Mouse (Mus musculus): ENCODE results near the gene Ms4a6d. TPM values are rescaled to one million over a fixed set of nuclear protein-coding genes. Genes with fewer than 3 reads are reported as not detected.

Ms4a6d gene
- polyA plus RNA-seq (2012; rRNA removed): 0.48 and 0.54 TPM in 2 replicates

DNA sequence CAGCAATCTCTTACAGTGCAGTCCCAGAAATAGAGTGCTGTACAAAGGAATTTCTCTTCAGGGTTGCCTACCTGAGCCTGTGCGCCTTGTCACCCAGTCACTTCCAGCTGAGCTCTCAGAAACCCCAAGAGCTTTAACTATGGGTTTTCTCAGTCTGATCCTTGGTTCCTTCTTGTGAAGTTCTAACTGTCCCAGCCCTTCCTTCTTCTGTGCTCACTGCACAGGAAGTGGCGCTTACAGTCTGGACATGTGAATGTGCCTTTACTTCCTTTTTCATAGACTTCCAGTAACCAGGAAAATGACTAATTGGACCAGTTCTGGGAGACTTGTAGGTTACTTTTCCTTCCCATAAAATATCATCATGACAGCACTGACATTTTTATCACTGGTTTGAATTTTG, at the start of gene Ms4a6d:
Gene Ms4a6d, minus strand, starts transcription at position 247 of the 400 bp plus-strand sequence.
- no peak for DNase-seq
- Histone ChIP-seq H3K27me3 (ENCODE audit: control insufficient read depth, insufficient read depth, low read length) (no peaks in the 10 kb centered on the region), H3K4me1 (ENCODE audit: control insufficient read depth, insufficient read depth, low read length) (no peaks in the 10 kb centered on the region), H3K27ac (ENCODE audit: insufficient read depth, low read length) (no peak within 1 kb of the TSS), H3K4me3 (replicated peaks; ENCODE audit: insufficient read depth, low read depth, low read length) (no peak within 1 kb of the TSS)
- 90% methylated on average over 2 of the region's 2 CpGs for WGBS
- TF ChIP-seq CTCF (IDR thresholded peaks at IDR 0.05; ENCODE audit: borderline replicate concordance, insufficient read depth, low read depth, low read length) (no peak), POLR2A (IDR thresholded peaks at IDR 0.05; ENCODE audit: borderline replicate concordance, insufficient read depth, low read length) (no peak)

DNA sequence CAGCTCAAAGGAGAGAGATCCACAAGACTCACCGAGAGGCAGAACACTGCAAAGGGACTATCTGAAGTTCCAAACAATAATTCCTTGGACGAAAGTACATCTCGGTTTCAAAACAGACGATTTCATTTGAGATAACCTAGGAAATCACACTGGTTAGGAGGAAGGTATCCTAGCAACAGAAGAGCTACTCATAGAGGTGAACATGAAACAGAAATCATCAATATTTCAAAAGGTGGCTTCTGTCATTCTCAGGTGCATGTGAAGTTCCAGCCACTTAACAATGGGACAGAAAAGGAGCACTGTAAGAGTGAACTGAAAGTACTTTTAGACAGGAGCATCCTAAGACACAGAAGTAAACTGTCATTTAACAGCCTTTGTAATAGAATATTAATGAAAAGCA, 44.9 kb upstream of the Ms4a6d start:
- Histone ChIP-seq H3K4me1 (ENCODE audit: control insufficient read depth, insufficient read depth, low read length) (no peaks in the 10 kb centered on the region), H3K4me3 (replicated peaks; ENCODE audit: insufficient read depth, low read depth, low read length) (no peak overlapping the region), H3K27ac (ENCODE audit: insufficient read depth, low read length) (no peak overlapping the region), H3K27me3 (ENCODE audit: control insufficient read depth, insufficient read depth, low read length) (no peaks in the 10 kb centered on the region)
- WGBS: 70% methylated on average over 4 of the region's 4 CpGs
- TF ChIP-seq POLR2A (IDR thresholded peaks at IDR 0.05; ENCODE audit: borderline replicate concordance, insufficient read depth, low read length) (no peak), CTCF (IDR thresholded peaks at IDR 0.05; ENCODE audit: borderline replicate concordance, insufficient read depth, low read depth, low read length) (no peak)
- DNase-seq: no peak

DNA sequence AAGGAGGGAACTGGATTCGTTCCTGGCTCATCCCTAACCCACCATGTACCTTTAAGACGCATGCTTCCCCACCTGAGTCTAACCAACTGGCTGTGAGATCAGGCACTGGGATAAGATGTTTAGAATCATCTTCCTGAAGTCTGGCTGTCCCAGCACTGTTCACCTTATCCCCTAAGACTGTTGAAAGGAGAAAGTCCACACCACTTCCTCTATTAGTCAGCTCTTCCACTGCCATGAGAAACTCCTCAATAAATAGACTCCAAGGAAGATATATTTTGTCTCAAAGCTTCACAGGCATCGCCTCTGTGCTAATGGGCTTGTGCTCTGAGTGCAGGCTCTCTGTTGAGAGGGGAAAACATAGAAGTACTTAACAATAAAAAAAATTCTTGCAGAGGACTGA, 41.5 kb upstream of the Ms4a6d start:
- Histone ChIP-seq H3K27me3 (ENCODE audit: control insufficient read depth, insufficient read depth, low read length) (no peaks in the 10 kb centered on the region), H3K4me1 (ENCODE audit: control insufficient read depth, insufficient read depth, low read length) (no peaks in the 10 kb centered on the region), H3K27ac (ENCODE audit: insufficient read depth, low read length) (no peak overlapping the region), H3K4me3 (replicated peaks; ENCODE audit: insufficient read depth, low read depth, low read length) (no peak overlapping the region)
- no peak for TF ChIP-seq POLR2A (IDR thresholded peaks at IDR 0.05; ENCODE audit: borderline replicate concordance, insufficient read depth, low read length)
- no peak for TF ChIP-seq CTCF (IDR thresholded peaks at IDR 0.05; ENCODE audit: borderline replicate concordance, insufficient read depth, low read depth, low read length)
- DNase-seq: no peak
- WGBS: 75% methylated on average over 3 of the region's 3 CpGs

DNA sequence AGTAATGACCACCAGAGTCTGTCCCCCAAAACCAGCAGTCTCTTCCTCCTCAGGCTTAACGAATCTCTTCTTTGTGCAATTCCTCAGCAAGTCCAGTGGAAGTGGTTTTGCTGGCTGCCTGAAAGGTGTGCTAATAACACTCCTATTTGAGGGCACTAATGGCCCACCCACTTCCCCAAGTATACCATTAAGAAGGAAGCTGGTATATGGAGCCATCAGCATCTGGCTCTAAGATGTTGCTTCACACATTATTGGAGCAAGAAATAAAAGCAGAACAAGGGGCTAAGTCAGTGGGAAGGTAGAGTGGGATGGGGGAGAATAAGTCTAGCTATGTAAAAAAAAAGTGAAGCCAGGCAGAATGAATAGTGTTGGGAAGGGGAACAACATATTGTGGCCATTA, 36.1 kb upstream of the Ms4a6d start, which contains the start of gene Ms4a3:
Gene Ms4a3, minus strand, starts transcription at position 120 of the 400 bp plus-strand sequence.
- no peaks in the 10 kb centered on the region for H3K27me3 ChIP-seq (ENCODE audit: control insufficient read depth, insufficient read depth, low read length)
- no peak within 1 kb of the TSS for H3K27ac ChIP-seq (ENCODE audit: insufficient read depth, low read length)
- H3K4me1 ChIP-seq (ENCODE audit: control insufficient read depth, insufficient read depth, low read length): no peaks in the 10 kb centered on the region
- TF ChIP-seq CTCF (IDR thresholded peaks at IDR 0.05; ENCODE audit: borderline replicate concordance, insufficient read depth, low read depth, low read length) (no peak), POLR2A (IDR thresholded peaks at IDR 0.05; ENCODE audit: borderline replicate concordance, insufficient read depth, low read length) (no peak)
- WGBS: 58% methylated on average over 1 of the region's 1 CpGs
- no peak within 1 kb of the TSS for H3K4me3 ChIP-seq (replicated peaks; ENCODE audit: insufficient read depth, low read depth, low read length)
- DNase-seq: no peak

DNA sequence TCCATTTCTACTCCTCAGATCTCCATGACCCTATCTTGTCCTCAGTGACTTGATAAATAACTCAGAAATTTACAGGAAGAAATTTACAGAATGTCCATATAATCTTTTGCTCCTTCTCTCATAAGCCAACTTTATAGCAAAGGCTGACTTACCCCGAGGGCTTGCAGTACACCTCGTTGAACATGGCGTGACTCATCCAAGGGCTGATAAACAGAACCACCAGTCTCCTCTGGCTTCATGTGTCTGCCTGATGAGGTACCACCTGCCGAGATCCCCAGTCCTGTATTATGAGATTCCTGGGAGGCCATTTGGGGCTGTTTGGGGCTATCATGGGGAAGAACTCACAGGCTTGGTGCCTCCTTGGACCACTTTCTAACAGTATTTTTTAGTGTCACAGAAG, 34.4 kb upstream of the Ms4a6d start:
- H3K27ac ChIP-seq (ENCODE audit: insufficient read depth, low read length): no peak overlapping the region
- DNase-seq: no peak
- H3K27me3 ChIP-seq (ENCODE audit: control insufficient read depth, insufficient read depth, low read length): no peaks in the 10 kb centered on the region
- WGBS: 71% methylated on average over 4 of the region's 4 CpGs
- no peaks in the 10 kb centered on the region for H3K4me1 ChIP-seq (ENCODE audit: control insufficient read depth, insufficient read depth, low read length)
- no peak overlapping the region for H3K4me3 ChIP-seq (replicated peaks; ENCODE audit: insufficient read depth, low read depth, low read length)
- no peak for TF ChIP-seq CTCF (IDR thresholded peaks at IDR 0.05; ENCODE audit: borderline replicate concordance, insufficient read depth, low read depth, low read length)
- no peak for TF ChIP-seq POLR2A (IDR thresholded peaks at IDR 0.05; ENCODE audit: borderline replicate concordance, insufficient read depth, low read length)

DNA sequence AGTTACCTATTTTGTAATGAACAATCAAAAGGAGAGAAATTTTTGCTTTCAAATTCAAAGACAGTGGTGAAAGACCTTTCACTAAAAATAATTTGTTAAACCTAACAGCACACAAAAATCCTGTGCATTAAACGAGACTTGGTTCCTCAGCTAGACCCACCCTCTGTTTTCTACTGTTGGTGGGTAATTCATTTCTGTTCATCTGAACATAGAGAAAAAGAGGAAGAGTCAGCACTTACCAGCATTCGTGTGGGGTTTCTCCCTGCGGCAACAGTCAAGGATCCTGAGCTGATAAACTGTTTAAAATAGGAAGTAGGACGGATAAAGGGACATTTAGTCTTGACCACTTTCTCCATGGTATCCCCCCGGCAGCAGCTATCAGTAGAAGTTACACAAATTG, 30.9 kb upstream of the Ms4a6d start:
- Histone ChIP-seq H3K27ac (ENCODE audit: insufficient read depth, low read length) (no peak overlapping the region), H3K4me1 (ENCODE audit: control insufficient read depth, insufficient read depth, low read length) (no peaks in the 10 kb centered on the region), H3K4me3 (replicated peaks; ENCODE audit: insufficient read depth, low read depth, low read length) (no peak overlapping the region), H3K27me3 (ENCODE audit: control insufficient read depth, insufficient read depth, low read length) (no peaks in the 10 kb centered on the region)
- DNase-seq: no peak
- 88% methylated on average over 5 of the region's 5 CpGs for WGBS
- no peak for TF ChIP-seq CTCF (IDR thresholded peaks at IDR 0.05; ENCODE audit: borderline replicate concordance, insufficient read depth, low read depth, low read length)
- no peak for TF ChIP-seq POLR2A (IDR thresholded peaks at IDR 0.05; ENCODE audit: borderline replicate concordance, insufficient read depth, low read length)

DNA sequence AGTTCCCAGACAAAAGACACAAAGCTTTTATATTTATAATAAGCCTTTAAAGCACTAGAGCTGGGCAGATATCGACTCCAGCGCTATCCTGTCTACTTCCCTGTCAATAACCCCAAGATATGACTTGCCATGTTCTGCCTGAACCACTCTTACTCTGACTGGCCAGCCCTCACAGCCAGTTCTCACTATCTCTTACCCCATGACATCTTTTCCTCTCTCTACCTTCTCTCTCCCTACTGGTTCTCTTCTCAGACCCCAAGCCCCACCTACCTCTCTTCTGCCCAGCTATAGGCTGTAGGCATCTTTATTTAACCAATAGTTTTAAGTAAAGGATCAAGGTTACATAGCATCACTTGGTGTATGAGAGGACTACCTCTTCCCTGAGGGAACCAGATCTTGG, 29.7 kb upstream of the Ms4a6d start:
- no peak for DNase-seq
- no peak for TF ChIP-seq CTCF (IDR thresholded peaks at IDR 0.05; ENCODE audit: borderline replicate concordance, insufficient read depth, low read depth, low read length)
- TF ChIP-seq POLR2A (IDR thresholded peaks at IDR 0.05; ENCODE audit: borderline replicate concordance, insufficient read depth, low read length): no peak
- H3K4me3 ChIP-seq (replicated peaks; ENCODE audit: insufficient read depth, low read depth, low read length): no peak overlapping the region
- H3K27me3 ChIP-seq (ENCODE audit: control insufficient read depth, insufficient read depth, low read length): no peaks in the 10 kb centered on the region
- H3K27ac ChIP-seq (ENCODE audit: insufficient read depth, low read length): no peak overlapping the region
- H3K4me1 ChIP-seq (ENCODE audit: control insufficient read depth, insufficient read depth, low read length): no peaks in the 10 kb centered on the region
- WGBS: 78% methylated on average over 2 of the region's 2 CpGs

DNA sequence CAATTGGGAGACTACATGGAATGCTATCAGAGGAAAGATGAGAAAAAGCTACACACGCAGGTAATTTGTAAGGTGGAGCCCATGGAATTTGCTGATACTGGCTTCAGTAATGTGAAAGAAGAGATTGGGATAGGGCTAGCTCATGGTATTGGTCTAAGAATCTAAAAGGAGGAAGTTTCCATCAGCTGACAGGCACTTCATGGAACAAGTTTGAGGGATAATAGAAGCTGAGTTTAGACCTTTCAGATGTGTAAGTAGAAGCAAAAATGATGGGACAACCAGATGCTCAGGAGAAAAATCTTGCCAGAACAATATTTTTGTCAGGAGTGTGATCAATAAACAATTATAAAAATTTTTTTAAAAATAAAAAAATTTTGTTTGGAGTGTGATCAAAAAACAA, 29.1 kb upstream of the Ms4a6d start:
- Histone ChIP-seq H3K4me3 (replicated peaks; ENCODE audit: insufficient read depth, low read depth, low read length) (no peak overlapping the region), H3K27me3 (ENCODE audit: control insufficient read depth, insufficient read depth, low read length) (no peaks in the 10 kb centered on the region), H3K4me1 (ENCODE audit: control insufficient read depth, insufficient read depth, low read length) (no peaks in the 10 kb centered on the region), H3K27ac (ENCODE audit: insufficient read depth, low read length) (no peak overlapping the region)
- DNase-seq: no peak
- 85% methylated on average over 1 of the region's 1 CpGs for WGBS
- TF ChIP-seq CTCF (IDR thresholded peaks at IDR 0.05; ENCODE audit: borderline replicate concordance, insufficient read depth, low read depth, low read length) (no peak), POLR2A (IDR thresholded peaks at IDR 0.05; ENCODE audit: borderline replicate concordance, insufficient read depth, low read length) (no peak)

Data from cerebellum, adult 2 months (tissue).